Mouse (Mus musculus): ENCODE results near the gene Rnf157.

DNA sequence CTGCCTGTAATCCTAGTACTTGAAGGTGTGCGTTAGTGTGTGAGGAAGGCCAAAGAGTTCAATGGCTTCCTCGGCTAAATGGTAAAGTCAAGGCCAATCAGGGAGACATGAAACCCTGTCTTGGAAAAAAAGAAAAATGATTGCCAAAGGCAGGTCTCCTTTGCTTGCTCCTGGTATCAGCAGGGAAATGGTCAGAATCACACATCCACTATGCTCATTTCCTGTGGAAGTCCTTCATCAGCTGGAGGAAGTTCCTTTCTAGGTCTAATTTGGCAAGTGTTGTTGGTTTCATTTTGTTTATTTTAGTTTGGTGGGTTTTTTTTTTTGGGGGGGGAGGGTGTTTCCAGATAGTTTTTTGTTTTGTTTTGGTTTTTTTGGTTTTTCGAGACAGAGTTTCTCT is 3.8 kb downstream of the Rnf157 start:
- TF ChIP-seq CTCF (IDR thresholded peaks at IDR 0.05; ENCODE audit: extremely low read depth, insufficient read length, insufficient replicate concordance, low read depth, low read length) (no peak), POLR2A (IDR thresholded peaks at IDR 0.05; ENCODE audit: low read depth, low read length) (no peak)
